Mouse (Mus musculus) lung, adult 2 months (tissue): ENCODE measurements around the gene Olfr1293-ps.

Source experiments
- CTCF ChIP-seq: fragments of 200-500 bp; IDR thresholded peaks from 2 replicates; pipeline ENCODE4 v1.5.1; 2011; ENCODE audit warnings: mild to moderate bottlenecking, low read length, control low read depth; ENCODE audit not compliant: insufficient read depth
- POLR2A ChIP-seq: fragments of 200-500 bp; IDR thresholded peaks from 2 replicates; pipeline ENCODE4 v1.6.1; 2011; ENCODE audit warnings: low read depth, mild to moderate bottlenecking, control low read depth, low read length, borderline replicate concordance; ENCODE audit errors: extremely low read depth

DNA sequence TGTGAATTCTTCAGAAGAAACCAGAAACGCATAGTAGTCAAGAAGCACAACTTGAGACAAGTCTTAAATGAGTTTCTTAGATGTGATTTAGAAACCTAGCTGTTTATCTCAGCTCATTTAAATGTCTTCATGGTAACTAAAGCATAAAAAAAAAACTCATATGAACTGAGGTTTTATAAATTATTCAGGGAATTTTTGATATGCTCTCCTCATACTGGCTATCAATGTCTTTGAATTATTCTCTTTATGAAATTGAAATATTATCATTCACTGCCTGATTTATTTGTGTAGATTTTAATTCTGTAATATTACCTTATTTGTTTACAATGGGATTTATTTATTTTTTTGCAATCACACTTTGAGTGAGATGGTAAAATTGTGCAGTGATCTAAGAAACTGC, 44.5 kb upstream of the Olfr1293-ps start, which contains the start of gene Olfr1289:
- no peak for TF ChIP-seq POLR2A
- no peak for TF ChIP-seq CTCF
